Mouse (Mus musculus): ENCODE data around the gene Kif14. TPM values are rescaled to one million over a fixed set of nuclear protein-coding genes. Genes with fewer than 3 reads are reported as not detected.
A peak's percentile ranks its signal among the peaks of the same experiment; 100 is the strongest.

Kif14 gene
- polyA plus RNA-seq, 3 experiments from 2014 or later: 0.77 to 8.2 (median 3.9) TPM

DNA sequence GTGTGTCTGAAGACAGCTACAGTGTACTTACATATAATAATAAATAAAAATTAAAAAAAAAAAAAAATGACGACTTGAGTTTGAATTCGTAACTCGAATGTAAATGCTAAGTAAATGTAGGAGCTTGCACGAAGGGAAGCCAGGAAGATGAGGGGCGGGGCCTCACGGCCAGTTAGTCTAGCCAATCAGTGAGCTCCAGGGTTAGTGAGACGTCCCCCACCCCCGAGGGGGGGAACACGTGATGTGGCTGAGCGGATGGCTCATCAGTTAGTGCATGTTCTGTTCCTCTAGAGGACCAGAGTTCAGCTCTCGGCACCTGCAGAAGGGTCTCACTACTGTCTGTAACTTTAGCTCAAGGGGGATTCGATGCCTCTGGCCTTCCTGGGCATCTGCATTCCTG, 91.3 kb downstream of the Kif14 start:
- no peak for ATAC-seq

DNA sequence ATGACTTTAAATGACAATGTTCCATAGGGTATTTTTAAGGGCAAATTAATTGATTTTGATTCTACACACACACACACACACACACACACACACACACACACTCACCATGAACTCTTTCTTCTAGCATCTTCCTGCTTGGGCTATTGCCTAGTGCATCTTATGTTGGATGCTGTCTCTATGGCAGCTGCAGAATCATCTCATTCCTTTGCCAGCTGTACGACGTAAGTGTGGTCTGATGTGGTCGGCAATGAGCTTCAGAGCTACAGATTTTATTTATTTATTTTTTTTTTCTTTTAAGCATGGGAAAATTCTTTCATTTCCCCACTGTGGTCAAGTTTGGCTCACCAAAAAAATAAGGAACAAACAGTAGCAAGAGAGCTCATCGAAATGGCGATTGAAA, 92.6 kb downstream of the Kif14 start:
- no peak for ATAC-seq

DNA sequence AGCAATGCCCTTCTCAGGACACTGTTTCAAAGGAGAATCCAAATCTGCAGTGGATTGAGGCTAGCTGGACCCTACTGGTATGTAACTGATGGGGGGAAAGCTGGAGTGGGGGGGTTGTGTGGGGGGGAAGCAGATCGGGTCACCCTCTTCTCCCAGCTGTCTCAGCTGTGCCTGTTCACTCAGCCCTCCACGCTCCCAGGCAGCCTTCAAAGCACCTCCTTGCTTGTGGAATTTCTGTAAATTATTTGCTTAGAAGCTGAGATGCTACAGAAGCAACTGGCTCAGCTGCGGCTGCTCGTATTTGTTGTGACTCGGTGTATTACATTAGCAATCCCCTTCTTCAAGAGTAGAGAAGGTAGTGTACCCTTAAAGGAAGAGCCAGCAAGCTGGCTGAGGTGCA, 93.1 kb downstream of the Kif14 start:
- ATAC-seq: no peak

GRCm38 (mm10) chr1:136559774-136560173, 93.6 kb downstream of the Kif14 start:
- ATAC-seq: no peak

DNA sequence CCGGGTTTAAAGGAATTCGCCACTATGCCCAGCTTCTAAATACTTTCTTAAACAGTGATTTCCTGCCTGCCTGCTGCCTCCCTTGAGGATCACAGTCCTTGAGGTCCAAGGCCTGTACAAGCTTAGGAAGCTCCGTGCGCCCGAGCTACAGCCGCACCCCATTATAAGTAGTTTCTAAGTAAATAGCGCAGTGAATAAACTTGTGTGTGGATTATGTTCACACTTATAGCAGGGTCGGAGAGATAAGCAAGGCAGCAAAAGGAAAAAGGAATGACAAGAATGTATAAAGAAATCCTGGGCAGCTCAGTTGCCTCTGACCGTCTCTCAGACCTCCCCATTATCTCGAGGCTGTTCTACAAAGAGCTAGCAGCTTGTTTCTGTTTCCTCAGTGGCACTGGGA, 95.7 kb downstream of the Kif14 start:
- ATAC-seq: no peak

- no peak for ATAC-seq
These were observed 97.0 kb downstream of the Kif14 start for GRCm38 (mm10) chr1:136563149-136563548.

DNA sequence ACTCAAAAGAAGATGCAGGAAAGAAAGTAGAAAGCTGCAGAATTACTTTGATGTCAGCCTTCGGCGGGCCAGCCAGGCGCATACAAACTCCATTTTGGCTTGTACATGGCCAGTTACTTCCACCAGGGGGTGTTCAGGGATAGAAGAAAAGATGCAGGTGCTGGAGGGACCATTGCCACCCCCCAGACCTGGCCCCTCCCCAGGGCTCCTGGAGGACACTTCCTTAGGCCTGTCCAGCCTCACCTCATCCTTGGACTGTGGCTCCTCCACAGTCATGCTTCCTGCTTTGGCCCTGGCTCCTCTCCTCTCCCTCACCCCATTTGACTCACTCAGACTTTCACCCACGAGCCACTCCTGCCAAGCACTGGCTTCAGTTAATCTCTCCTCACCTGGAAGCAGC, 98.8 kb downstream of the Kif14 start:
- no peak for ATAC-seq

DNA sequence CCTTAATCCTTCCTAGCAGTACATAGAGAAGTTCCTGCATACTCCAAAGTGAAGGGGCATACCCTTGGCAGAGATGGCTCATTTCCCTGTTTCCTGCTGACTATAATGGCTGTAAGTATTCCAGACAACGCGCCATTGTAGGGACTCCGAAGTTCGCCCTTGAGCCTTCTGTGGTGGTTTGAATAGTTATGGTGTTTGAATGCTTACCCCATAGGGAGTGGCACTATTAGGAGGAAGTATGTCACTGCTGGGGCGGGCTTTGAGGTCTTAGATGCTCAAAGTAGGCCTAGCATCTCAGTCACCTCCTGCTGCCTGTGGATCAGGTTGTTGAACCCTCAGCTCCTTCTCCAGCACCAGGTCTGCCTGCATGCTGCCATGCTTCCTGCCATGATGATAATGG, 100.2 kb downstream of the Kif14 start:
- no peak for ATAC-seq

- ATAC-seq: no peak
These were observed 101.5 kb downstream of the Kif14 start for GRCm38 (mm10) chr1:136567641-136568040.

DNA sequence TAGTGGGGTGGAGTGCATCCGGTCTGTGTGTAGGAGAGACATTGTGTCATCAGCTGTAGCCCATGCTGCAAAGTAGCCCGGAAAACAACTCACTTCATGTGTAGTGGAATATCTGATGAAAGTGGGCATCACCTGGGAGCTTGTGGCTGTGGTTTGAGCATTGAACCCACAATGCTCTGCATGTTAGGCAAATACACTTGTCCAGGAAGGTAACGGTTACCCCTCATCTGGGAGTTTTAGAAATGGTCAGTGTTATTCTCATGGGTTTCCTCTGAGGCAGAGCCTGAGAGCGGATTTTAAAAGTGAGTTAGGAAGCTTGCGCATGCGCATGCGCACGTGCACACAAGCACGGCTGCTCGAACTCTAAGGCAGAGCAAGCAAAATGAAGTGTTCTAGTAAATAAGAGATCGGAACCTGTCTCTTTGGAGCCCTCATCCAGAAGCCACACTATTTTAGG, 102.6 kb downstream of the Kif14 start:
- ATAC-seq: peak; percentile 54

DNA sequence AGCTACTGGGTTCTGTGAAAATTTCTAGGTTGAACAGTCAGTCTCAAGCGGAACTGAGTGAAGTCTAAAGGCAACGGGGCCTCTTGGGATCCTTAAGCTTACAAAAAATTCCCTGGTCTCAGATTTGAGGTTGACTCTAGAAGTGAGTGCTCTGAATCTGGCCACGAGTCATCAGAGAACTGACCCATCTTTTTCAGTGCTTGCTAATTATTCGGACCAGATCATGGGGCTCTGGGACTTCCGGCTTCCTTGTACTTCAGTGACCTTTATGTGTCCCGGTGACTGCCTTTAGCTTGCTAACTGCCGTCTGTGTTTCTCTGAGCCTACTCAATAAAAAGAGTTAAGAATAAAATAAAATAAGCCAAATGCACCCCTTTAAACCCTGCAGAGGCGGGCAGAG, 103.1 kb downstream of the Kif14 start:
- ATAC-seq: no peak

DNA sequence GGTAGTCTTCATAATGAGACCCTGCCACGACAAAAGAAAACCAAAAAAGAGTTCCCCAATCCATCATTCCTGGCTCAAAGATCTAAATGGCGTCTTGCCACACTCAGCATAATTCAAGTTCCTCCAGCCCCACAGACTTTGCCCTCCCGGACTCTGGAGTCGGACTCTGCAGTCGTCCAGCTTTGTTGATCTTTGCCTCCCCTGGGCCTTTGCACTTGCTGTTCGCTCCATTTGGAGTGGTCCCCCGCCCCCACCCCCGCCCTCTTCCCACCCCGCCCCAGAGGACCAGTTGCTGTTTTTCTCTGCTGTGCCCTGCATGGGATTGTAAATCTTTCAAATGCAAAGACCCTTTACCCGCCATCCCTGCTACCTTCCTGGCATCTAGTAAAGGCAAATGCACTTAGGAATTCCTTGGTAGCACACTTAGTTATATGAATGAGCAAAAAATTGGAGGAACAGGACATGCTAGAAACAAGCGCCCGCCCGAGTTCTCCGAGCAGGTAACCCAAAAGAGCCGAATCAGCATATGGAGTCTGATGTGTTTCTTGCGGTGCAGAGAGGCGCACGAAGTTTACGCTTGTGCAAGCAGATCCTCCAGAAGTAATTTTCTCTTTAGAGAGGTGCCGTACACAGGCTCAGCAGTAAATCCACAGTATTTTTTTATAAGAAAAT, 103.6 kb downstream of the Kif14 start:
- no peak for ATAC-seq

GRCm38 (mm10) chr1:136570298-136570653, 104.1 kb downstream of the Kif14 start:
- ATAC-seq: no peak

GRCm38 (mm10) chr1:136570976-136571375, 104.8 kb downstream of the Kif14 start:
- no peak for ATAC-seq

- ATAC-seq: no peak
These were observed 105.4 kb downstream of the Kif14 start for GRCm38 (mm10) chr1:136571530-136571929.

DNA sequence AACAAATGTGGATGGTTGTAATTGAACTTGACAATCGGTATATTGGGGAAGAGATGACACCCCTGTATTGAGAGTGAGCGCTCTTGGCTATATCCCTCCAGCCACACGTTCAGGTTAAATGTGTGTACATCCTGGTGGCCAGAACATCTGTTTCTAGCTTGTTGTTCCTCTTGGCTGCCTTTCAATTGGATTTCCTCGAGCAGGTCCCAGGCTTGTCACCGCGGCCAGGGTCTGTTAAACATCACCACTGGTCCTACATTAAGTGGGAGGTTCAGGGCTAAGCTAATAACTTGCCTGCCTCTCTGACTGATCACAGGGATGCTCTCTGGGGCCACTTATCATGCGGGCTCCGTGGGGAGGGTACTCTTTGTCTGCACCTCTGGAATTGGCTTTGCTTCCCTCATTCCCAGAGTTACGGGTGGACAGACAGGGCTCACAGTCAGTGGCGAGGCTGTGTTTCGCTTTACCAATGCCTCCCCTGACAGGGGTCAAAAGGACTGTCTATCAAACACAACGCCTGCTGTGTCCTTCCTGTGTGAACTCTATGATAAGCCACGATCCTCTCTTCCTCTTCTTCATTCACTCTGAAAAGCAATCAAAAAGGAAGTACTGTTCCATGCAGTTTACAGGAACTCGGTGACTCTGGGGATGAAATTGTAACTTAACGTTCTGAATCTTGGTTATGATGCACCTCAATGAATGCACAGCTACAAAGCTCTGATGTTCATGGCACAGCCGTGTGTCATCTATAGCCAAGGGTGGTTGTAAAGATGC, 111.9 kb downstream of the Kif14 start:
- ATAC-seq: no peak

GRCm38 (mm10) chr1:136579360-136579759, 113.2 kb downstream of the Kif14 start:
- peak; percentile 79 for ATAC-seq

DNA sequence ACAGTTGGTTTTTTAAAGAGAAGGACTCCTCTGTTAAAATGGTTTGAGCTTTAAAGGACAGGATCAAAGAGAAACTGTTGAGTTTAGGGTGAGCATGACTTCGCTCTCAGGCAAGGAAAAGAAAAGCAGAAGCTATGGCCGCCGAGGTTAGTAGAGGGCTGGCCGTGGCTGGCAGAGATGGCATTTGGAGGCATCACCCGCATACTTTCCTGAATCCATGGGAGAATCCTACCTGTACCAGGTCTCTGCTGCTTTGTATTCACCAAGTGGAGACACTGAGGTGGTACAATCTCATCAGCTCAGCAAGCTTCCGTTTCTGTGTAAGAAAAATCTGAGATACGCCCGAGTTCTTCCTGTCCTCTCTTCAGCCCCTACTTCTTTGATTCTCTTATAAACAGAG, 114.1 kb downstream of the Kif14 start:
- ATAC-seq: peak; percentile 64

Other genes with a start within 250 kb of the Kif14 start
- under 1 TPM in 1 of 3 experiments, not detected in 2; 0.11 TPM for gene Inava, start 232.1 kb upstream of the Kif14 start, polyA plus RNA-seq (2017; shearing (Covaris generic))
- gene Gpr25, start 205.5 kb upstream of the Kif14 start, polyA plus RNA-seq (2017; shearing (Covaris generic)): not detected
- 1 to 10 TPM; 2.2 to 6.3 (median 5.8) TPM for gene Camsap2, start 120.2 kb upstream of the Kif14 start, polyA plus RNA-seq (2017; shearing (Covaris generic))
- gene Ddx59, start 51.1 kb upstream of the Kif14 start, polyA plus RNA-seq (2017; shearing (Covaris generic)): 1 to 10 TPM; 4.6 to 8.1 (median 6.4) TPM
- gene Zfp281, start 158.6 kb downstream of the Kif14 start, polyA plus RNA-seq (2017; shearing (Covaris generic)): 10 to 100 TPM; 12.1 to 24.1 (median 23.5) TPM